Mouse (Mus musculus) lung, embryonic 15.5 days (tissue): ENCODE results near the gene 1700017B05Rik. TPM values are rescaled to one million over a fixed set of nuclear protein-coding genes. Genes with fewer than 3 reads are reported as not detected.

Source experiments
- ATAC-seq: fragments of 200-750 bp; cut with Nextera tagmentation; 2 replicates; pipeline ENCODE4 v1.8.0; 2017; ENCODE audit warnings: moderate number of reproducible peaks, borderline replicate concordance; ENCODE audit not compliant: low FRiP score, low TSS enrichment; ENCODE audit errors: extremely low read depth
- H3K27ac ChIP-seq: fragments of 300-500 bp; sonication (generic); 2 replicates; pipeline ENCODE4 v1.5.1; 2015; ENCODE audit warnings: moderate library complexity, mild to moderate bottlenecking, inconsistent platforms
- H3K27me3 ChIP-seq: fragments of 300-500 bp; sonication (generic); 2 replicates; pipeline ENCODE4 v1.6.1; 2015; ENCODE audit warnings: inconsistent platforms
- H3K36me3 ChIP-seq: fragments of 300-500 bp; sonication (generic); 2 replicates; pipeline ENCODE4 v1.6.1; 2015; ENCODE audit warnings: inconsistent platforms
- H3K4me1 ChIP-seq: fragments of 300-500 bp; sonication (generic); 2 replicates; pipeline ENCODE4 v1.6.1; 2015; ENCODE audit warnings: inconsistent platforms
- H3K4me2 ChIP-seq: fragments of 300-500 bp; sonication (generic); 2 replicates; pipeline ENCODE4 v1.6.1; 2015; ENCODE audit warnings: inconsistent platforms, mild to moderate bottlenecking, moderate library complexity
- H3K4me3 ChIP-seq: fragments of 300-500 bp; sonication (generic); 2 replicates; pipeline ENCODE4 v1.5.1; 2015; ENCODE audit warnings: mild to moderate bottlenecking, inconsistent platforms
- H3K9ac ChIP-seq: fragments of 300-500 bp; sonication (generic); 2 replicates; pipeline ENCODE4 v1.6.1; 2015; ENCODE audit warnings: inconsistent platforms
- H3K9me3 ChIP-seq: fragments of 300-500 bp; sonication (generic); 2 replicates; pipeline ENCODE4 v1.6.1; 2016; ENCODE audit warnings: inconsistent platforms
- WGBS: fragments of 180-500 bp; shearing (Covaris S2); methylation state at CpG from one replicate; pipeline ENCODE4 v1.1.7; 2015; 5-methylcytosine and 5-hydroxymethylcytosine counted together
- polyA plus RNA-seq: library from polyadenylated mRNA; unstranded; fragments of >200 nt; fragmentation: Nextera tagmentation; extraction: Ambion mirVana; gene quantifications from 2 replicates; pipeline ENCODE4 v1.2.1, GENCODE M21; 2015

The 1700017B05Rik gene
- polyA plus RNA-seq, 1 experiment from 2014 or later = 21.7 TPM

DNA sequence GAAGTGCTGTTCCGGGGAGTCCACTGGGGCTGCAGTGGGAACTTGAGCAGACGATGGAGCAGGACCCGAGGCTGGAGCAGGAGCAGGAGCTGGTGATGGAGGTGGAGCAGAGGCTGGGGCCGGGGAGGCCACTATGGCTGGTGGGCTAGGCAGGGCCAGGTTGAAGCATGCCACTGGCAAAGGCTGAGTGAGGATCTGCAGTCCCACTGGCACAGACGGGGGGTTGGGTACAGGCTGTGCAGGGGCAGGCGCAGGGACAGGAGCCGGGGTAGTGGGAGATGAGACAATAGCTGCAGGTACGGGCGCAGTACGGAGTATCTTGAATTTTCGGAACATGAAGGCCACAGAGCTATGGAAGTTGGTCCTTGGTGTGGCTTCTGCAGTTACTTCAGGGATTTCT, 5.6 kb downstream of the 1700017B05Rik start:
- no peaks in the 10 kb centered on the region for H3K27me3 ChIP-seq
- peaks cover 64% of the 10 kb centered on the region for H3K36me3 ChIP-seq
- no peaks in the 10 kb centered on the region for H3K9me3 ChIP-seq
- ATAC-seq = no peak
- 92% methylated on average over 11 of the region's 11 CpGs for WGBS
- no peak overlapping the region for H3K4me3 ChIP-seq
- no peak overlapping the region for H3K4me2 ChIP-seq
- H3K9ac ChIP-seq = no peak overlapping the region
- H3K4me1 ChIP-seq = peaks cover 29% of the 10 kb centered on the region
- no peak overlapping the region for H3K27ac ChIP-seq

DNA sequence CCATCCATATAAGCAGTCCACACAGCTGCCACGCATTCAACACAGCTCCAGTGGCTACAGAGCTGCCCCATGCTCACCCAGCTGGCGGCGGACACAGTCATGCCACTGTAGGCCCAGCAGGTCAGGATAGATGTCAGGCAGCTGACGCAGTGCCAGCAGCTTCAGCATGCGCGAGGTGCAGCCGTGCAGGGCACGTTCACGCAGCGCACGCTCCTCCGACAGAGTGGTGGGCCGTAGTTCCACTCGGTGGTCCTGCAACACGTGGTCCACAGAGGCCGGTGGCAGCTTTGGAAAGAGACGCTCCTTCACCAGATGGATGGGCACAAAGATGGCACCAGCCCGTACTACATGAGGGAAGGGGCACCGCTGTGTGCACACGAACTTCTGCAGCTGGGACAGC, 6.1 kb downstream of the 1700017B05Rik start:
- peaks cover 68% of the 10 kb centered on the region for H3K36me3 ChIP-seq
- ATAC-seq = no peak
- WGBS = 94% methylated on average over 20 of the region's 20 CpGs

DNA sequence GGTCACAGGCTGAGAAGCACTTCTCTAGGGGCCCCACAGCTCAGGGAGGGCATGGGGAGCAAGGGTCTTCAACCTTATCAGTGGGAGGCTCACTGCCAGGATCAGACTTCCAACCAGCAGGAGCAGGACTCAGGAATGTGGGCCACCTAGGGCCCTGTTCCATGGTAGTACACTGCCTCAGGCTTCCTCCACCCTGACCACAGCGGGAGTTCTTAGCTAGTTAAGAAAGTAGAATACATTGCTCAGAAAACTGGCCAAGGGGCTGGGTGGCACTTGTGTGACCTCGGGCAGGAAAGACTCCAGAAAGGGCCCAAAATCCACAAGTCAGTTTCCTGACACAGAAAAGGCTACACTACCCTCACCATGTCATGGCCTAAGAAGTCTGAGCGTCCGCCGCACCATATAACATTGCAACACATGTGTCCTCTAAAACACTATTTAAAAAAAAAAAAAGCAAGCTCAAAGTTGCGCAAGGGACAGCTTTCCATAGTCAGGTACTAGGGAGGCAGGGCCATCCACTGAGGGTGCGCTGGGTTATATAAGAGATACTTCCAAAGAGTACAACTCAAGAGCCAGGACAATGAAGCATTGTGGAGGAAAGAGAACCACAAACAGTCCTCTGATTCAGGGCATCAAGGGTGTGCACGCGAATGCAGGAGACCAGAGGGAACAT, 7.5 kb downstream of the 1700017B05Rik start:
- Histone ChIP-seq H3K4me2 (no peak overlapping the region), H3K27me3 (no peaks in the 10 kb centered on the region), H3K4me3 (no peak overlapping the region), H3K36me3 (peaks cover 68% of the 10 kb centered on the region), H3K27ac (no peak overlapping the region), H3K9me3 (no peaks in the 10 kb centered on the region), H3K9ac (no peak overlapping the region), H3K4me1 (peaks cover 28% of the 10 kb centered on the region)
- ATAC-seq = no peak
- WGBS = 78% methylated on average over 9 of the region's 9 CpGs

More for the DNA sequence above, 6.1 kb downstream of the 1700017B05Rik start:
- no peaks in the 10 kb centered on the region for H3K9me3 ChIP-seq
- H3K27me3 ChIP-seq = no peaks in the 10 kb centered on the region
- peaks cover 34% of the 10 kb centered on the region for H3K4me1 ChIP-seq
- no peak overlapping the region for H3K9ac ChIP-seq
- no peak overlapping the region for H3K4me2 ChIP-seq
- H3K27ac ChIP-seq = no peak overlapping the region
- no peak overlapping the region for H3K4me3 ChIP-seq

DNA sequence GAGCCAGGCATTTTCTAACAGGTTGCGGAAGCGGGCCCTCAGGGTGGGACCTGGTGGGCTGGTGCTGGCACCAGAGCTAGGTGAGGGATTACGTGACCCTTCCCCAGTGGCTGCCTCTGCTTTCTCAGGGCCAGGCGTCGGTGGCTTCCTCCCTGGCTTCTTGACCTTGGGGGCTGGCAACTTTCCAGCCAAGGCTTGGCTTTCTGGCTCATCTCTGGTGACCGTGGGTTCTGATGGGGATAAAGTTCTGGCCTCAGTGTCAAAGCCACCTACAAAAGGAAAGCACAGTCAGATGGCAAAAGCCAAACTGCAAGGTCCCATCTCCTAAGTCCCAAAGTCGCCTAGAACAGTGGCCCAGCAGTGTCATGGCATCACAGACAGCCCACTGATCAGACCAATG, 8.4 kb downstream of the 1700017B05Rik start:
- Histone ChIP-seq H3K4me3 (no peak overlapping the region), H3K36me3 (peaks cover 68% of the 10 kb centered on the region), H3K27me3 (no peaks in the 10 kb centered on the region), H3K9ac (no peak overlapping the region), H3K4me1 (peaks cover 25% of the 10 kb centered on the region), H3K4me2 (no peak overlapping the region), H3K27ac (no peak overlapping the region), H3K9me3 (no peaks in the 10 kb centered on the region)
- WGBS = 76% methylated on average over 7 of the region's 7 CpGs
- ATAC-seq = no peak

DNA sequence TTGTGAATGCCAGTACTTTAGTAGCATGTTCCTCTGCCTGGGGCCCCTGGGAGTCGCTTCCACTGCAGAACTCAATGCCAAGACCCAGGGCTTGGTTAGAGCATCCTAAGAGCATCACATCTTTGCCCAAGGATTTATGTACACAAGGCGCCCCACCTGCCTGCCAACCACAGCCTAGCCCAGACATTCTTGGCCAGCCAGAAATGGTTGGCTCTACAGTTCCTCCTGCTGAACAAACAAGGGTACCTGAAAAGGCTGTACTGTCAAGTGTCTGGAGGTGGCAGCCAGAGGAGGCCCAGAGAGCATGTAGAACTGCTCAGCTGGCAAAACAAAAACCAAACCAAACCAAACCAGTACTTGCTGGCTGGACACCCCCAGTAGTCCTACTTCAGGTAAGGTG, 11.3 kb downstream of the 1700017B05Rik start:
- H3K4me2 ChIP-seq = no peak overlapping the region
- no peaks in the 10 kb centered on the region for H3K27me3 ChIP-seq
- peak overlapping the region; percentile 70 for H3K27ac ChIP-seq
- H3K9me3 ChIP-seq = no peaks in the 10 kb centered on the region
- H3K4me3 ChIP-seq = no peak overlapping the region
- WGBS = 61% methylated on average over 2 of the region's 2 CpGs
- H3K9ac ChIP-seq = no peak overlapping the region
- no peak for ATAC-seq
- H3K36me3 ChIP-seq = peaks cover 43% of the 10 kb centered on the region
- H3K4me1 ChIP-seq = peaks cover 37% of the 10 kb centered on the region

DNA sequence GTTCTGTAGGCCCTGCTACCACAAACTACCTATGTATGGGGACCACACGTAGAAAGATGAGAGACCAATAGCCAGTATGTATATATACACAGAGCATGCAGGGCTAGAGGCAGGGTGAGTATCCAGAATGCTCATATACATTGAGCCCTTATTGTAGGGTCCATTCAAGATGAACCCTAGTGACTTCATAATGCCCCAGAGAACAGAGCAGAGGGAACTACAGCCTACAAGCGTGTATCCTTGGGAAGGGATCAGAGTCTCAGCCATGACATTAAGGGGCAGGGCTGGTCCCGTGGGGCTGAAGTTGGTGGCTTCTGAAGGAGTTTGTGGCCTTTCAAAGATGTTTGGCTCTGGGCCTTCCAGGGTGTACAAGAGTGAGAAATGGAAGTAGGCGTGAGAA, 12.4 kb downstream of the 1700017B05Rik start:
- peaks cover 32% of the 10 kb centered on the region for H3K4me1 ChIP-seq
- ATAC-seq = no peak
- no peak overlapping the region for H3K4me2 ChIP-seq
- WGBS = 85% methylated on average over 4 of the region's 4 CpGs
- H3K4me3 ChIP-seq = no peak overlapping the region
- H3K27me3 ChIP-seq = no peaks in the 10 kb centered on the region
- H3K36me3 ChIP-seq = peaks cover 33% of the 10 kb centered on the region
- H3K9me3 ChIP-seq = no peaks in the 10 kb centered on the region
- H3K9ac ChIP-seq = no peak overlapping the region
- no peak overlapping the region for H3K27ac ChIP-seq

DNA sequence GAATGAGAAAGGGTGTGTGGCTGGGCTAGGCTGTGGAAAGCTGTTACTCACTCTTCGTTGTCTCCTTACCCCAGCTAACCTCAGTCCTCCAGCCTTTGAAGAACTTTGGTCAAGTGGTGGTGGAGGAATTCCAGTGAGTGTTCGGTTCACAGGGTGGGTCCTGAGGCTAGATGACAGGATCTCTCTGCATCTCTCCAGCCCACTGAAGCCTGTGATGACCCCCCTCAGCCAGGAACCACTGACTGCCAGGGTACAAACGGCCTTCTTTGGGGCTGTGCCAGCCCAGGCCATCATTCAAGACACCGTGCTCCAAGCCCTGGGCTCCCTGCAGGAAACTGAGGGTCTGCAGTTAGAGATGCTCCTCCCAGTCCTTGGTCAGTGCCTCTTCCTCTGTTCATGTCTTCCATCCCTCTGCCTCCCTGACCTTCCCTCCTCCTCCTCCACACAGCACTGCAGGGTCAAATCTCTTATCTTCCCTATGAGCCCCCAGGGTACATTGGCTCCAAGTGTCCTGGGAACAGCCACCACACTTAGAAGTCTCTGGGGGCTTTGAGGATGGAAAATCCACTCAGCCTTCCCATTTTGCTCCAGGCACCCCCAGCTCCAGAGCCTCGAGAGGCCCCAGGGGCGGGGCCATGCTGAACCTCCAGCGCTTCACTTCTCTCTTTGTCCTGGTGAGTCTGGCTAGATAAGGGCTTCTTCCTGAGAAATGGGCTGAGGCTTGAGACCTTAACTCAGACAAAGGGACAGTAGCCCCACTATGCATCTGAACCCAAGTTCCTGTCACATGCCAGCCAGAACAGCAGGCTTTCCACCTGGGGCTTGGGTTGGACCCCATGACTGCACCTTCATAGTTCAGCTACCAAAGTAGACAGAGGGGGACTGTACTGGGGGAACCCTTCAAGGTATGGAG, 14.1 kb downstream of the 1700017B05Rik start:
- H3K27ac ChIP-seq = no peak overlapping the region
- no peaks in the 10 kb centered on the region for H3K9me3 ChIP-seq
- no peak overlapping the region for H3K4me3 ChIP-seq
- ATAC-seq = no peak
- WGBS = 56% methylated on average over 7 of the region's 7 CpGs
- no peak overlapping the region for H3K9ac ChIP-seq
- H3K27me3 ChIP-seq = no peaks in the 10 kb centered on the region
- H3K4me2 ChIP-seq = no peak overlapping the region
- peaks cover 23% of the 10 kb centered on the region for H3K4me1 ChIP-seq
- H3K36me3 ChIP-seq = peaks cover 17% of the 10 kb centered on the region

DNA sequence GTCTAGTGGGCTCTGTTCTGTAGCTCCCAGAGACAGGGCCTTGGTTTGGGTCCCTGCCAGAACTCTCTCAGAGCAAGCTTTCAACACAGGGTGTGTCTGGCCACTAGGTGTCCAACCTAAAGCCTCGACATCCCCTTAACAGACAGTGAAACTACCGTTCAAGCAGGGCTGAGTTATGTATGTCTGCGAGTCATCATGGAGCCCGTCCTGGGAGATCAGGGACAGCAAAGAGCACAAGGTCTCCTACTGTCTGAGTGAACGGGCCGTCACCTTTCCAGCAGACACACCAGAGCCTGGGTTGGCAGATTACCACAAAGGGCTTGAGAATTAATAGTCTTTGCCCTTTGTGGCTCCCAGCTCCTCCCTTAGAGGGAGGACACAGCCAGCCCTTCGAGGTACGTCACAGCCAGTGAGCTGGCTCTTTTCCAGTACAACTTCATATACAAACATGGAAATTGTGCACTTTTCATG, 15.2 kb downstream of the 1700017B05Rik start:
- WGBS = 38% methylated on average over 8 of the region's 8 CpGs
- H3K27me3 ChIP-seq = no peaks in the 10 kb centered on the region
- no peak for ATAC-seq
- peaks cover 23% of the 10 kb centered on the region for H3K4me1 ChIP-seq
- H3K36me3 ChIP-seq = peaks cover 6% of the 10 kb centered on the region
- H3K9ac ChIP-seq = no peak overlapping the region
- no peaks in the 10 kb centered on the region for H3K9me3 ChIP-seq
- no peak overlapping the region for H3K27ac ChIP-seq
- H3K4me3 ChIP-seq = no peak overlapping the region
- H3K4me2 ChIP-seq = no peak overlapping the region

DNA sequence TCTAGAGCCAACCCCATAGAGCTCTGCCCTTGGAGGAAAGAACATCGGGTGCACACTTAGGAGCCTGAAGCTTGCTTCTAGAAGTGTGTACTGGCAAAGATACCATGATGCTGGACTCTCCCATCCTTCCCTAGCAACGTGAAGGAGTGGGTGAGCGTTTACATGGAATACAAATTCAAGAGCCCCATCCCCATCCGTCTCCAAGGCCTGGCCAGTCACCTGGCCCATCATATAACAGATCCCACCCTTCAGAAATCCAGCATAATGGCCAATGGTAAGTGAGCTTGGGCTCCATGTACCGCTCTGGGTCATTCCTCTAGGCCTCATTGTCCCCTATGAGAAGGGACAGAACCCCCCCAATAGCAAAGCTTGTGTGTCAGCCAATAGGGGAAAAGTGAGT, 15.9 kb downstream of the 1700017B05Rik start:
- 82% methylated on average over 5 of the region's 5 CpGs for WGBS
- no peaks in the 10 kb centered on the region for H3K27me3 ChIP-seq
- no peak overlapping the region for H3K4me2 ChIP-seq
- H3K27ac ChIP-seq = no peak overlapping the region
- no peaks in the 10 kb centered on the region for H3K36me3 ChIP-seq
- no peak overlapping the region for H3K4me3 ChIP-seq
- ATAC-seq = no peak
- H3K4me1 ChIP-seq = peaks cover 20% of the 10 kb centered on the region
- no peaks in the 10 kb centered on the region for H3K9me3 ChIP-seq
- H3K9ac ChIP-seq = no peak overlapping the region

DNA sequence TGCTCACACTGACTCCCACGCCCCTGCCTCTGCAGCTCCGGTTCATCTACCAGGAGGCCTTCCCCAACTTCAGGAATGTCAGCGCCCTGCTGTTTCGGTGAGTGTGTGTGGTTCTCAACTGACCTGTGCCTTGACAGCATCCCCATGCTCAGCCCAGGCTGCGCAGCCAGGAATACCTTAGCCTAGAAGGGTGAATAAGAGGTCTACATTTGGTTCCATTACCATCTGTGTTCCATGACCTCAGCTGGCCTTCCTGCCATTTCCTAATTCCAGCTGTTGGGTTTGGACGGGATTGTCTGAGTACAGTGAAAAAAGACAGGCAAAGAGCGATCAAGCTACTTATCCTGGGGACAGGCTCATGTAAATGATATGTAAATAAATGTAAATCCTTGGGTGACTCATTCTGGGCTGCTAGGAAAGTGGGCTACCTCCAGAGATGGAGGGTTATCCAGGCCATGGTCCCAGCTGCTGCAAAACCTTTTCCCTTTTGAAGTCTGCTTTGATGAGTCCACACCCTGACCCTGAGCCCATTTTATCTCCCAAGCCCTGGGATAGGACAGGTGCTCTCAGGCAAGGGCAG, 18.2 kb downstream of the 1700017B05Rik start:
- H3K9ac ChIP-seq = no peak overlapping the region
- H3K4me2 ChIP-seq = no peak overlapping the region
- H3K9me3 ChIP-seq = no peaks in the 10 kb centered on the region
- H3K4me3 ChIP-seq = no peak overlapping the region
- ATAC-seq = no peak
- H3K27ac ChIP-seq = no peak overlapping the region
- H3K36me3 ChIP-seq = no peaks in the 10 kb centered on the region
- 31% methylated on average over 7 of the region's 7 CpGs for WGBS
- H3K27me3 ChIP-seq = no peaks in the 10 kb centered on the region
- peaks cover 11% of the 10 kb centered on the region for H3K4me1 ChIP-seq

DNA sequence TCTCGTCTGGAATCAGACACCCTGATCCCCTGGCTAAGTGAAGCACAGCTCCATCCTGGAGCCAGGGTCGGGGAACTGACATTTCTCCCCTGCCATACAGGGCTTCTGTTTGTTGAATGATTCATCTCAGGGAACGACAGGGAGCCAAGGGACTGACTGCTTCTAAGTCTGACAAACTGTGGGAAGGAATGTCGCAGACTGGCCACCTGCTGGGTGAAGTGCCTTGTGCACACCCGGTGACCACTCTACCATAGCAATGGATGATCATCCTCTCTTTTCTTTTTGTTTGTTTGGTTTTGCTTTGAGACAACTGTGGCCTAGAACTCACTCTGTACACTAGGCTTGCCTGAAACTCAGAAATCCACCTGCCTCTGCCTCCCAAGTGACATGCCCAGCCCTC, 19.5 kb downstream of the 1700017B05Rik start:
- Histone ChIP-seq H3K9me3 (no peaks in the 10 kb centered on the region), H3K4me1 (peaks cover 4% of the 10 kb centered on the region), H3K27ac (no peak overlapping the region), H3K4me2 (no peak overlapping the region), H3K27me3 (no peaks in the 10 kb centered on the region), H3K36me3 (no peaks in the 10 kb centered on the region), H3K9ac (no peak overlapping the region), H3K4me3 (no peak overlapping the region)
- ATAC-seq = no peak
- 33% methylated on average over 5 of the region's 5 CpGs for WGBS

DNA sequence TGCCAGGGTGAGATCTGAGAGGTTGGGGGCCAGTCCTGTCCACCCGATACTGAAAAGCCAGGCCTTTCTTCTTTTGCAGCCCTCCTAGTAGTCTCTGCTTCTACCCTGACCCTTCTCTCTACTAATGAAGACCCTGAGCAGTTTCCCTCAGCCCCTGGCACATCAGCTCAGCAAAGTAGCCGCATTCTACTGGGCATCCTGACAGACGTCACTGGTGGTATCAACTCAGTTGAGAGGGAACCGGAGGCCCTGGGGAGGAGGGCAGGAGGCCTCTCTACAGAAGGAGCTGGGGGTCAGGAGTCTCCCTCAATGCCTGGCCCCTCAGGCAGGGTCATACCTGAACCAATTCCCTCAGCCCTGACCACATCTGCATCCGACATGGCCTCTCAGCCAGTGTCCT, 21.3 kb downstream of the 1700017B05Rik start:
- no peaks in the 10 kb centered on the region for H3K9me3 ChIP-seq
- H3K36me3 ChIP-seq = no peaks in the 10 kb centered on the region
- H3K4me3 ChIP-seq = no peak overlapping the region
- ATAC-seq = no peak
- 80% methylated on average over 5 of the region's 5 CpGs for WGBS
- H3K27ac ChIP-seq = no peak overlapping the region
- H3K9ac ChIP-seq = no peak overlapping the region
- H3K27me3 ChIP-seq = no peaks in the 10 kb centered on the region
- H3K4me1 ChIP-seq = no peaks in the 10 kb centered on the region
- no peak overlapping the region for H3K4me2 ChIP-seq
